Mouse (Mus musculus) midbrain, postnatal 0 days (tissue): Measurements from ENCODE around the gene Phc3. TPM values are rescaled to one million over a fixed set of nuclear protein-coding genes. Genes with fewer than 3 reads are reported as not detected.

ENCODE experiments used
- ATAC-seq: fragments of 200-750 bp; cut with Nextera tagmentation; 2 replicates; pipeline ENCODE4 v1.8.0; 2017; ENCODE audit warnings: moderate number of reproducible peaks, mild to moderate bottlenecking, moderate TSS enrichment, moderate library complexity; ENCODE audit not compliant: low FRiP score
- DNase-seq: peaks from one replicate; pipeline ENCODE4 v3.0.0-alpha.2; 2015; ENCODE audit warnings: low spot score
- H3K27ac ChIP-seq: fragments of 300-500 bp; sonication (generic); 2 replicates; pipeline ENCODE4 v1.5.1; 2014; ENCODE audit warnings: low read depth, mild to moderate bottlenecking, low read length, mixed read lengths
- H3K27me3 ChIP-seq: fragments of 300-500 bp; sonication (generic); 2 replicates; pipeline ENCODE4 v1.6.1; 2014; ENCODE audit warnings: low read length, control low read depth, mixed read lengths; ENCODE audit not compliant: insufficient read depth
- H3K36me3 ChIP-seq: fragments of 300-500 bp; sonication (generic); 2 replicates; pipeline ENCODE4 v1.6.1; 2014; ENCODE audit warnings: low read length, control low read depth, mixed read lengths; ENCODE audit not compliant: insufficient read depth
- H3K4me1 ChIP-seq: fragments of 300-500 bp; sonication (generic); 2 replicates; pipeline ENCODE4 v1.6.1; 2014; ENCODE audit warnings: mild to moderate bottlenecking, control low read depth, antibody characterized with exemption, low read length, mixed read lengths; ENCODE audit not compliant: insufficient read depth
- H3K4me2 ChIP-seq: fragments of 300-500 bp; sonication (generic); 2 replicates; pipeline ENCODE4 v1.6.1; 2014; ENCODE audit warnings: low read depth, mild to moderate bottlenecking, low read length, mixed read lengths; ENCODE audit not compliant: poor library complexity, severe bottlenecking
- H3K4me3 ChIP-seq: fragments of 300-500 bp; sonication (generic); 2 replicates; pipeline ENCODE4 v1.5.1; 2014; ENCODE audit warnings: low read depth, mild to moderate bottlenecking, low read length, moderate library complexity
- H3K9ac ChIP-seq: fragments of 300-500 bp; sonication (generic); replicated peaks from 2 replicates; pipeline ENCODE4 v1.6.1; 2014; ENCODE audit warnings: mild to moderate bottlenecking, low read length, moderate library complexity, mixed read lengths; ENCODE audit not compliant: poor library complexity, severe bottlenecking
- H3K9me3 ChIP-seq: fragments of 300-500 bp; sonication (generic); 2 replicates; pipeline ENCODE4 v1.6.1; 2016; ENCODE audit warnings: low read length, control low read depth
- CTCF ChIP-seq: IDR thresholded peaks from 2 replicates; pipeline ENCODE4 v1.5.1; 2016; ENCODE audit warnings: antibody characterized with exemption, mild to moderate bottlenecking
- WGBS: fragments of 180-500 bp; shearing (Covaris S2); extraction: QIAGEN DNeasy Blood & Tissue Kit; methylation state at CpG from one replicate; pipeline ENCODE4 v1.1.7; 2014; 5-methylcytosine and 5-hydroxymethylcytosine counted together
- polyA plus RNA-seq: library from polyadenylated mRNA; unstranded; fragments of >200 nt; fragmentation: Nextera tagmentation; extraction: Ambion mirVana; gene quantifications from 2 replicates; pipeline ENCODE4 v1.2.1, GENCODE M21; 2015
- total RNA-seq: library from RNA; depleted of rRNA; stranded (reverse); fragments of >200 nt; gene quantifications from 2 replicates; pipeline ENCODE4 v1.2.3, GENCODE M21; 2014

Phc3 gene
- total and polyA plus RNA-seq, 2 experiments from 2014 or later = 6.6 to 27.0 TPM

- no peak overlapping the region for H3K4me2 ChIP-seq
- H3K4me3 ChIP-seq = no peak overlapping the region
- no peaks in the 10 kb centered on the region for H3K36me3 ChIP-seq
- H3K27ac ChIP-seq = no peak overlapping the region
- no peaks in the 10 kb centered on the region for H3K27me3 ChIP-seq
- no peaks in the 10 kb centered on the region for H3K4me1 ChIP-seq
- no peak for ATAC-seq
- H3K9ac ChIP-seq = no peak overlapping the region
- DNase-seq = no peak
- no peaks in the 10 kb centered on the region for H3K9me3 ChIP-seq
- TF ChIP-seq CTCF = no peak
- 90% methylated on average over 6 of the region's 6 CpGs for WGBS
Measured at GRCm38 (mm10) chr3:30876709-30877108, 92.5 kb downstream of the Phc3 start.

GRCm38 (mm10) chr3:30869995-30870394 lies 99.2 kb downstream of the Phc3 start:
- H3K4me2 ChIP-seq = no peak overlapping the region
- ATAC-seq (no peak), DNase-seq (no peak)
- no peaks in the 10 kb centered on the region for H3K9me3 ChIP-seq
- no peaks in the 10 kb centered on the region for H3K4me1 ChIP-seq
- H3K4me3 ChIP-seq = no peak overlapping the region
- no peak for TF ChIP-seq CTCF
- no peak overlapping the region for H3K27ac ChIP-seq
- no peaks in the 10 kb centered on the region for H3K27me3 ChIP-seq
- H3K9ac ChIP-seq = no peak overlapping the region
- 82% methylated on average over 1 of the region's 1 CpGs for WGBS
- H3K36me3 ChIP-seq = no peaks in the 10 kb centered on the region

- Histone ChIP-seq H3K27me3 (no peaks in the 10 kb centered on the region), H3K4me3 (no peak overlapping the region), H3K9ac (no peak overlapping the region), H3K36me3 (no peaks in the 10 kb centered on the region), H3K9me3 (no peaks in the 10 kb centered on the region), H3K27ac (no peak overlapping the region), H3K4me2 (no peak overlapping the region), H3K4me1 (no peaks in the 10 kb centered on the region)
- DNase-seq (no peak), ATAC-seq (no peak)
- TF ChIP-seq CTCF = no peak
- WGBS = 63% methylated on average over 5 of the region's 5 CpGs
Measured at GRCm38 (mm10) chr3:30868625-30869024, 100.6 kb downstream of the Phc3 start.

GRCm38 (mm10) chr3:30868176-30868575 lies 101.0 kb downstream of the Phc3 start:
- no peak overlapping the region for H3K4me2 ChIP-seq
- WGBS = 90% methylated on average over 5 of the region's 5 CpGs
- H3K27me3 ChIP-seq = no peaks in the 10 kb centered on the region

GRCm38 (mm10) chr3:30864640-30865039 lies 104.6 kb downstream of the Phc3 start:
- no peak for TF ChIP-seq CTCF
- no peak overlapping the region for H3K4me3 ChIP-seq
- H3K36me3 ChIP-seq = no peaks in the 10 kb centered on the region
- no peak overlapping the region for H3K27ac ChIP-seq
- no peaks in the 10 kb centered on the region for H3K27me3 ChIP-seq
- 77% methylated on average over 1 of the region's 1 CpGs for WGBS
- H3K9me3 ChIP-seq = no peaks in the 10 kb centered on the region
- no peak overlapping the region for H3K4me2 ChIP-seq
- no peaks in the 10 kb centered on the region for H3K4me1 ChIP-seq
- no peak overlapping the region for H3K9ac ChIP-seq
- ATAC-seq = no peak
- DNase-seq = no peak

More at GRCm38 (mm10) chr3:30868176-30868575, 101.0 kb downstream of the Phc3 start:
- Histone ChIP-seq H3K9me3 (no peaks in the 10 kb centered on the region), H3K4me3 (no peak overlapping the region), H3K4me1 (no peaks in the 10 kb centered on the region), H3K27ac (no peak overlapping the region), H3K9ac (no peak overlapping the region), H3K36me3 (no peaks in the 10 kb centered on the region)
- DNase-seq = no peak
- TF ChIP-seq CTCF = no peak
- ATAC-seq = no peak

- no peak for TF ChIP-seq CTCF
Measured at GRCm38 (mm10) chr3:30863712-30864435, 105.3 kb downstream of the Phc3 start.

More at GRCm38 (mm10) chr3:30863712-30864435, 105.3 kb downstream of the Phc3 start:
- no peak for DNase-seq
- Histone ChIP-seq H3K4me2 (no peak overlapping the region), H3K27ac (no peak overlapping the region), H3K4me1 (no peaks in the 10 kb centered on the region), H3K27me3 (no peaks in the 10 kb centered on the region), H3K9me3 (no peaks in the 10 kb centered on the region), H3K9ac (no peak overlapping the region), H3K36me3 (no peaks in the 10 kb centered on the region), H3K4me3 (no peak overlapping the region)
- WGBS = 76% methylated on average over 5 of the region's 5 CpGs
- no peak for ATAC-seq
